Mouse (Mus musculus) embryonic facial prominence, embryonic 14.5 days (tissue): ENCODE measurements around the gene Gli2. TPM values are rescaled to one million over a fixed set of nuclear protein-coding genes. Genes with fewer than 3 reads are reported as not detected.
A peak's percentile ranks its signal among the peaks of the same experiment; 100 is the strongest.

Source experiments
- ATAC-seq: fragments of 200-750 bp; cut with Nextera tagmentation; 2 replicates; pipeline ENCODE4 v1.8.0; 2017; ENCODE audit warnings: low read depth, moderate number of reproducible peaks, moderate TSS enrichment
- DNase-seq: peaks from one replicate; pipeline ENCODE4 v3.0.0-alpha.2; 2015; ENCODE audit warnings: low spot score
- H3K27ac ChIP-seq: fragments of 300-500 bp; sonication (generic); replicated peaks from 2 replicates; pipeline ENCODE4 v1.5.1; 2014; ENCODE audit warnings: low read depth, mild to moderate bottlenecking, low read length, moderate library complexity
- H3K27me3 ChIP-seq: fragments of 300-500 bp; sonication (generic); replicated peaks from 2 replicates; pipeline ENCODE4 v1.6.1; 2014; ENCODE audit warnings: low read length; ENCODE audit not compliant: control insufficient read depth, insufficient read depth
- H3K36me3 ChIP-seq: fragments of 300-500 bp; sonication (generic); 2 replicates; pipeline ENCODE4 v1.6.1; 2014; ENCODE audit warnings: low read length, mixed read lengths; ENCODE audit not compliant: control insufficient read depth, insufficient read depth
- H3K4me1 ChIP-seq: fragments of 300-500 bp; sonication (generic); 2 replicates; pipeline ENCODE4 v1.6.1; 2014; ENCODE audit warnings: antibody characterized with exemption, low read length; ENCODE audit not compliant: control insufficient read depth, insufficient read depth
- H3K4me2 ChIP-seq: fragments of 300-500 bp; sonication (generic); 2 replicates; pipeline ENCODE4 v1.6.1; 2014; ENCODE audit warnings: low read depth, mild to moderate bottlenecking, low read length, moderate library complexity, mixed read lengths
- H3K4me3 ChIP-seq: fragments of 300-500 bp; sonication (generic); 2 replicates; pipeline ENCODE4 v1.5.1; 2014; ENCODE audit warnings: low read depth, mild to moderate bottlenecking, low read length
- H3K9ac ChIP-seq: fragments of 300-500 bp; sonication (generic); 2 replicates; pipeline ENCODE4 v1.6.1; 2014; ENCODE audit warnings: low read depth, mild to moderate bottlenecking, low read length, moderate library complexity, mixed read lengths
- H3K9me3 ChIP-seq: fragments of 300-500 bp; sonication (generic); 2 replicates; pipeline ENCODE4 v1.6.1; 2016; ENCODE audit warnings: low read length; ENCODE audit not compliant: control insufficient read depth
- WGBS: fragments of 180-500 bp; shearing (Covaris S2); extraction: QIAGEN DNeasy Blood & Tissue Kit; methylation state at CpG from one replicate; pipeline ENCODE4 v1.1.7; 2014; 5-methylcytosine and 5-hydroxymethylcytosine counted together
- polyA plus RNA-seq: library from polyadenylated mRNA; unstranded; fragments of >200 nt; fragmentation: Nextera tagmentation; extraction: Ambion mirVana; gene quantifications from 2 replicates; pipeline ENCODE4 v1.2.1, GENCODE M21; 2014

Gli2 gene
- polyA plus RNA-seq, 1 experiment from 2014 or later: 15.1 TPM

DNA sequence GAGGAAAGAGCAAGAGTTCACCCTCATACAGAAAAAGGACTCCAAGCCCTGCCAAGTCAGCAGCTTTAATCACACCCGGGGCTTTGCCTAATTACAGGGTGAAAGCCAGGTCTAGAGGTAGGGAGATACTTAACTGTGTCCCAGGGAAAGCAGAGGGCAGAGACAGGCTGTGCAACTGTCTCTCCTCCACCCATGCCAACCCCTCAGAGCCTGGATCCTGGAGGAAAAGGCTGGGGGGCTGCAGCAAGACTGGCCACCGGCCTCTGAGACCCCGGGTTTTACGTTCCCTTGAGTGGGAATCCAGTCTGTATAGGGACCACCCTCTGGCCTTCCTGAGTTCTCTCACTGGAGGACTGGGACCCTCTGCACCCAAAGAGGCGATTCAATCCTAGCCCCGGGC is 4.9 kb downstream of the Gli2 start:
- H3K9ac ChIP-seq: peak overlapping the region; percentile 82
- 0 out of 2 replicates have a peak, but pooled peaks cover 3% of the 10 kb centered on the region for H3K36me3 ChIP-seq
- WGBS: 7% methylated on average over 5 of the region's 6 CpGs
- H3K4me1 ChIP-seq: peaks cover 42% of the 10 kb centered on the region
- H3K9me3 ChIP-seq: no peaks in the 10 kb centered on the region
- peak overlapping the region; percentile 90 for H3K4me2 ChIP-seq
- peak overlapping the region; percentile 56 for H3K4me3 ChIP-seq
- peak overlapping the region; percentile 97 for H3K27ac ChIP-seq
- no peak for ATAC-seq
- no peaks in the 10 kb centered on the region for H3K27me3 ChIP-seq
- no peak for DNase-seq

GRCm38 (mm10) chr1:119047462-119048371 is 5.7 kb downstream of the Gli2 start:
- Histone ChIP-seq H3K4me2 (peak overlapping the region; percentile 90), H3K27me3 (no peaks in the 10 kb centered on the region), H3K27ac (peak overlapping the region; percentile 93), H3K4me1 (peaks cover 42% of the 10 kb centered on the region), H3K9ac (peak overlapping the region; percentile 82), H3K4me3 (peak overlapping the region; percentile 56), H3K36me3 (0 out of 2 replicates have a peak, but pooled peaks cover 3% of the 10 kb centered on the region), H3K9me3 (no peaks in the 10 kb centered on the region)
- no peak for DNase-seq
- peak; percentile 35 for ATAC-seq
- 3% methylated on average over 53 of the region's 61 CpGs for WGBS

- H3K4me1 ChIP-seq: peaks cover 28% of the 10 kb centered on the region
- no peaks in the 10 kb centered on the region for H3K9me3 ChIP-seq
- ATAC-seq (no peak), DNase-seq (no peak)
- no peak overlapping the region for H3K4me3 ChIP-seq
- H3K9ac ChIP-seq: no peak overlapping the region
- H3K36me3 ChIP-seq: peaks cover 11% of the 10 kb centered on the region; the same call in 1 of the 2 replicates
- H3K4me2 ChIP-seq: no peak overlapping the region
- 85% methylated on average over 1 of the region's 1 CpGs for WGBS
- no peaks in the 10 kb centered on the region for H3K27me3 ChIP-seq
- no peak overlapping the region for H3K27ac ChIP-seq
Measured at GRCm38 (mm10) chr1:119038436-119038835, 15.0 kb downstream of the Gli2 start.

GRCm38 (mm10) chr1:119035931-119036330 is 17.5 kb downstream of the Gli2 start:
- no peak for ATAC-seq
- Histone ChIP-seq H3K4me2 (no peak overlapping the region), H3K27ac (peak overlapping the region; percentile 97)

GRCm38 (mm10) chr1:119035301-119035700 is 18.1 kb downstream of the Gli2 start:
- DNase-seq (peak; percentile 93), ATAC-seq (peak; percentile 48; the same call in 1 of the 2 replicates)
- H3K4me2 ChIP-seq: peak overlapping the region; percentile 35
- 25% methylated on average over 9 of the region's 9 CpGs for WGBS
- H3K4me3 ChIP-seq: no peak overlapping the region
- no peaks in the 10 kb centered on the region for H3K9me3 ChIP-seq
- peaks cover 44% of the 10 kb centered on the region for H3K4me1 ChIP-seq
- no peak overlapping the region for H3K9ac ChIP-seq
- no peaks in the 10 kb centered on the region for H3K27me3 ChIP-seq
- peaks cover 4% of the 10 kb centered on the region; the same call in 1 of the 2 replicates for H3K36me3 ChIP-seq
- peak overlapping the region; percentile 97 for H3K27ac ChIP-seq

More at GRCm38 (mm10) chr1:119035931-119036330, 17.5 kb downstream of the Gli2 start:
- no peak overlapping the region for H3K4me3 ChIP-seq
- peaks cover 44% of the 10 kb centered on the region for H3K4me1 ChIP-seq
- no peaks in the 10 kb centered on the region for H3K9me3 ChIP-seq
- H3K36me3 ChIP-seq: peaks cover 11% of the 10 kb centered on the region; the same call in 1 of the 2 replicates
- DNase-seq: no peak
- no peak overlapping the region for H3K9ac ChIP-seq
- no peaks in the 10 kb centered on the region for H3K27me3 ChIP-seq
- WGBS: 42% methylated on average over 8 of the region's 8 CpGs

GRCm38 (mm10) chr1:119034163-119034705 is 19.2 kb downstream of the Gli2 start:
- Histone ChIP-seq H3K27me3 (no peaks in the 10 kb centered on the region), H3K4me2 (peak overlapping the region; percentile 35), H3K4me1 (peaks cover 44% of the 10 kb centered on the region), H3K4me3 (no peak overlapping the region), H3K36me3 (no peaks in the 10 kb centered on the region), H3K9ac (peak overlapping the region; percentile 45; the same call in 1 of the 2 replicates), H3K9me3 (no peaks in the 10 kb centered on the region), H3K27ac (peak overlapping the region; percentile 97)
- 13% methylated on average over 13 of the region's 13 CpGs for WGBS
- DNase-seq (peak; percentile 80), ATAC-seq (peak; percentile 13)

DNA sequence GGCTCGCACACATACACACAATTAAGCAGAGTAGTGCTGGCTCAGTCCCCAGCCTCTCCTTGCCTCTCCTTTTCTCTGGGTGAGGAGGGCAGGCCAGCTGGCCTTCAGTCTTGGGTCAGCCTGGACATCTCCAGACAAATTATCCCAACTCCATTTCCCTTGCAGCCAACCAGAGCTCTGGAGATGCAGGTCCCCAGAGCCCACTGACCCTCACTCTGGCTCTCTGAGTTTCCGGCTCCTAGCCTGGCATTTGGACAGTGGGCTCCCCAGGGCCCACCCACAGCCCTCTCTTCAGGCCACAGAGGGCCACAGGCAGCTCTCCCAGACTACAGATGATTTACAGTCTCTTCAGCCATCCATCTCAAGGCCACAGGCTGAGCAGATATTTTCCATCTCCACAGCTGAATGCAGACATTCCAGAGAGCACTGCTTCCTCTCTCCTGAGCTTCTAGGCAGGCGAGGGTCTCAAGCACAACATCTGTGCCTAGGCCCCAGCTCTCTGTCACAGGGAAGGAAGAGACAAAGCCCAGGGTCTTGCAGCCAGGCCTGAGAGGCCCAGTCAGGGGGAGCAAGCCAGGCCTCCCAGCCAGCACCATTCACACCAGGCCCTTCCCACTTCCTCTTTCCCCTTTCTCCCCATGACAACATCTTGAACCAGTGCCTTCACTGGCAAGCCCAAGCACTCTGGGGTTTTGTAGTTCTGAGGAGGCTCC is 19.8 kb downstream of the Gli2 start:
- Histone ChIP-seq H3K27ac (peak overlapping the region; percentile 97), H3K9ac (peak overlapping the region; percentile 45; the same call in 1 of the 2 replicates), H3K4me3 (no peak overlapping the region), H3K36me3 (no peaks in the 10 kb centered on the region), H3K9me3 (no peaks in the 10 kb centered on the region), H3K27me3 (no peaks in the 10 kb centered on the region), H3K4me2 (peak overlapping the region; percentile 35), H3K4me1 (peaks cover 44% of the 10 kb centered on the region)
- DNase-seq: peak; percentile 93
- ATAC-seq: peak; percentile 91
- WGBS: 53% methylated on average over 2 of the region's 3 CpGs

GRCm38 (mm10) chr1:119031185-119031584 is 22.2 kb downstream of the Gli2 start:
- H3K9me3 ChIP-seq: no peaks in the 10 kb centered on the region
- DNase-seq (no peak), ATAC-seq (no peak)
- no peak overlapping the region for H3K27ac ChIP-seq
- no peaks in the 10 kb centered on the region for H3K36me3 ChIP-seq
- H3K27me3 ChIP-seq: no peaks in the 10 kb centered on the region
- H3K4me3 ChIP-seq: no peak overlapping the region
- no peak overlapping the region for H3K4me2 ChIP-seq
- H3K9ac ChIP-seq: no peak overlapping the region
- peaks cover 53% of the 10 kb centered on the region for H3K4me1 ChIP-seq
- WGBS: 80% methylated on average over 6 of the region's 6 CpGs
